Mouse (Mus musculus) brown adipose tissue, adult 24 weeks (tissue): ENCODE data around the gene Csf1. TPM values are rescaled to one million over a fixed set of nuclear protein-coding genes. Genes with fewer than 3 reads are reported as not detected.

Experiments
- H3K27ac ChIP-seq: fragments of 200-500 bp; replicated peaks from 2 replicates; pipeline ENCODE4 v1.5.1; 2012; ENCODE audit warnings: low read depth, mild to moderate bottlenecking, low read length
- H3K4me1 ChIP-seq: fragments of 200-500 bp; 2 replicates; pipeline ENCODE4 v1.6.1; 2012; ENCODE audit warnings: low read length, mixed read lengths; ENCODE audit not compliant: control insufficient read depth, insufficient read depth, insufficient read length
- H3K4me3 ChIP-seq: fragments of 200-500 bp; 2 replicates; pipeline ENCODE4 v1.5.1; 2012; ENCODE audit warnings: low read depth, mild to moderate bottlenecking, low read length, moderate library complexity; ENCODE audit not compliant: insufficient read depth
- polyA plus RNA-seq: library from polyadenylated mRNA; stranded (reverse); fragments of >200 nt; gene quantifications from 2 replicates; pipeline ENCODE4 v1.2.4, GENCODE M21; 2012; ENCODE audit not compliant: missing spikeins, insufficient read depth, insufficient read length

The Csf1 gene
- polyA plus RNA-seq: 5.6 and 14.8 TPM in 2 replicates

GRCm38 (mm10) chr3:107759929-107760581, at the start of gene Csf1:
Csf1 (minus strand) TSS chr3:107760469.
- Histone ChIP-seq H3K4me3 (peak within 1 kb of the TSS; percentile 84), H3K4me1 (peaks cover 20% of the 10 kb centered on the region), H3K27ac (peak within 1 kb of the TSS; percentile 56)

GRCm38 (mm10) chr3:107808013-107808750, 47.9 kb upstream of the Csf1 start:
- Histone ChIP-seq H3K4me1 (peaks cover 18% of the 10 kb centered on the region), H3K27ac (no peak overlapping the region), H3K4me3 (no peak overlapping the region)

- peaks cover 18% of the 10 kb centered on the region for H3K4me1 ChIP-seq
- H3K4me3 ChIP-seq: no peak overlapping the region
- H3K27ac ChIP-seq: no peak overlapping the region
Observed at GRCm38 (mm10) chr3:107807386-107807974, 47.2 kb upstream of the Csf1 start.

- Histone ChIP-seq H3K4me1 (peaks cover 18% of the 10 kb centered on the region), H3K4me3 (no peak overlapping the region), H3K27ac (no peak overlapping the region)
Observed at GRCm38 (mm10) chr3:107806916-107807315, 46.6 kb upstream of the Csf1 start.

- no peak overlapping the region for H3K4me3 ChIP-seq
- H3K27ac ChIP-seq: no peak overlapping the region
- H3K4me1 ChIP-seq: peaks cover 23% of the 10 kb centered on the region
Observed at GRCm38 (mm10) chr3:107804799-107805198, 44.5 kb upstream of the Csf1 start.

- Histone ChIP-seq H3K27ac (no peak overlapping the region), H3K4me1 (peaks cover 10% of the 10 kb centered on the region), H3K4me3 (no peak overlapping the region)
Observed at GRCm38 (mm10) chr3:107802185-107802946, 42.1 kb upstream of the Csf1 start.

- peaks cover 12% of the 10 kb centered on the region for H3K4me1 ChIP-seq
- no peak overlapping the region for H3K4me3 ChIP-seq
- no peak overlapping the region for H3K27ac ChIP-seq
Observed at GRCm38 (mm10) chr3:107798946-107799345, 38.7 kb upstream of the Csf1 start.

- peak overlapping the region; percentile 15 for H3K27ac ChIP-seq
- peaks cover 20% of the 10 kb centered on the region for H3K4me1 ChIP-seq
- no peak overlapping the region for H3K4me3 ChIP-seq
Observed at GRCm38 (mm10) chr3:107796191-107796983, 36.1 kb upstream of the Csf1 start.

GRCm38 (mm10) chr3:107794890-107795289, 34.6 kb upstream of the Csf1 start:
- peaks cover 14% of the 10 kb centered on the region for H3K4me1 ChIP-seq

GRCm38 (mm10) chr3:107793300-107794201, 33.3 kb upstream of the Csf1 start:
- Histone ChIP-seq H3K4me3 (peak overlapping the region; percentile 15; the same call in 1 of the 2 replicates), H3K4me1 (peaks cover 12% of the 10 kb centered on the region), H3K27ac (peak overlapping the region; percentile 8)

More at GRCm38 (mm10) chr3:107794890-107795289, 34.6 kb upstream of the Csf1 start:
- Histone ChIP-seq H3K4me3 (no peak overlapping the region), H3K27ac (no peak overlapping the region)

- Histone ChIP-seq H3K4me1 (peaks cover 19% of the 10 kb centered on the region), H3K27ac (no peak overlapping the region), H3K4me3 (no peak overlapping the region)
Observed at GRCm38 (mm10) chr3:107792736-107793135, 32.5 kb upstream of the Csf1 start.

GRCm38 (mm10) chr3:107790766-107791303, 30.6 kb upstream of the Csf1 start:
- Histone ChIP-seq H3K27ac (no peak overlapping the region), H3K4me3 (no peak overlapping the region), H3K4me1 (peaks cover 26% of the 10 kb centered on the region)

GRCm38 (mm10) chr3:107790227-107790626, 30.0 kb upstream of the Csf1 start:
- Histone ChIP-seq H3K4me1 (peaks cover 26% of the 10 kb centered on the region), H3K4me3 (no peak overlapping the region), H3K27ac (no peak overlapping the region)
